Mouse (Mus musculus) spleen, adult 2 months (tissue): ENCODE measurements around the gene Fxyd4.

Source experiments
- CTCF ChIP-seq: fragments of 200-500 bp; IDR thresholded peaks from 2 replicates; pipeline ENCODE4 v1.5.1; 2011; ENCODE audit warnings: mild to moderate bottlenecking, inconsistent platforms; ENCODE audit not compliant: insufficient read depth, insufficient read length, insufficient replicate concordance; ENCODE audit errors: extremely low read depth
- POLR2A ChIP-seq: fragments of 200-500 bp; IDR thresholded peaks from 2 replicates; pipeline ENCODE4 v1.6.1; 2011; ENCODE audit warnings: low read depth, low read length, inconsistent platforms

GRCm38 (mm10) chr6:117916737-117917426 lies 20.6 kb downstream of the Fxyd4 start:
- TF ChIP-seq CTCF (no peak), POLR2A (peak; percentile 74)
